Mouse (Mus musculus): ENCODE measurements around the gene Tmem206. TPM values are rescaled to one million over a fixed set of nuclear protein-coding genes. Genes with fewer than 3 reads are reported as not detected.

Gene Tmem206
- polyA plus RNA-seq, 1 experiment from 2014 or later = 26.4 TPM

DNA sequence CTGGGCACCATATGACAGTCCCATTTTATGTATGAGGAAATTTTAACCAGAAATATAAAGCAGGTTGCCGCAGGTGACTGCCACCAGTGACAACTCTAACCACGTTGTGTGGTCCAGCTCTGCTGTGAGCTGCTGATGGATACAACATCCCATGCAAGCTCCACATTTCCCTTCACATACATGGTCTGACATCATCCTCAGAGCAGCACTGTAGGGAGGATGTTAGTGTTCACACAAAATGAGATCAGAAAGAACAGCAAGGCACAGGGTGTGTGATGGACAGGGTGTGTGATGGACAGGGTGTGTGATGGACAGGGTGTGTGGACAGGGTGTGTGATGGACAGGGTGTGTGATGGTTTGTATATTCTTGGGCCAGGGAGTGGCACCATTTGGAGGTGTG, 32.7 kb upstream of the Tmem206 start:
- Histone ChIP-seq H3K4me1 (ENCODE audit: insufficient read depth, low read length) (no peaks in the 10 kb centered on the region), H3K4me3 (ENCODE audit: low read length) (no peak overlapping the region), H3K9ac (replicated peaks; ENCODE audit: low read length) (no peak overlapping the region), H3K9me3 (ENCODE audit: low read length) (no peaks in the 10 kb centered on the region), H3K36me3 (ENCODE audit: insufficient read depth, low read length) (no peaks in the 10 kb centered on the region), H3K4me2 (replicated peaks; ENCODE audit: low read depth, low read length) (no peak overlapping the region), H3K27ac (ENCODE audit: low read length) (no peak overlapping the region), H3K27me3 (ENCODE audit: insufficient read depth, low read length) (no peaks in the 10 kb centered on the region)
- 78% methylated on average over 2 of the region's 2 CpGs for WGBS
- ATAC-seq (ENCODE audit: low FRiP score, low TSS enrichment) = no peak

- 33% methylated on average over 9 of the region's 9 CpGs for WGBS
- Histone ChIP-seq H3K27me3 (ENCODE audit: insufficient read depth, low read length) (no peaks in the 10 kb centered on the region), H3K4me3 (ENCODE audit: low read length) (no peak overlapping the region), H3K27ac (ENCODE audit: low read length) (no peak overlapping the region), H3K9ac (replicated peaks; ENCODE audit: low read length) (no peak overlapping the region), H3K36me3 (ENCODE audit: insufficient read depth, low read length) (no peaks in the 10 kb centered on the region), H3K4me2 (replicated peaks; ENCODE audit: low read depth, low read length) (no peak overlapping the region), H3K4me1 (ENCODE audit: insufficient read depth, low read length) (no peaks in the 10 kb centered on the region), H3K9me3 (ENCODE audit: low read length) (no peaks in the 10 kb centered on the region)
- peak; percentile 30; the same call in 1 of the 2 replicates for ATAC-seq (ENCODE audit: low FRiP score, low TSS enrichment)
These were observed 31.5 kb upstream of the Tmem206 start for GRCm38 (mm10) chr1:191293996-191294795.

- Histone ChIP-seq H3K9ac (replicated peaks; ENCODE audit: low read length) (no peak overlapping the region), H3K9me3 (ENCODE audit: low read length) (no peaks in the 10 kb centered on the region), H3K36me3 (ENCODE audit: insufficient read depth, low read length) (no peaks in the 10 kb centered on the region), H3K4me3 (ENCODE audit: low read length) (no peak overlapping the region), H3K4me1 (ENCODE audit: insufficient read depth, low read length) (no peaks in the 10 kb centered on the region), H3K4me2 (replicated peaks; ENCODE audit: low read depth, low read length) (no peak overlapping the region), H3K27me3 (ENCODE audit: insufficient read depth, low read length) (no peaks in the 10 kb centered on the region), H3K27ac (ENCODE audit: low read length) (no peak overlapping the region)
- WGBS = 34% methylated on average over 3 of the region's 3 CpGs
- ATAC-seq (ENCODE audit: low FRiP score, low TSS enrichment) = no peak
These were observed 29.9 kb upstream of the Tmem206 start for GRCm38 (mm10) chr1:191295784-191296183.

- Histone ChIP-seq H3K27ac (ENCODE audit: low read length) (no peak overlapping the region), H3K9ac (replicated peaks; ENCODE audit: low read length) (no peak overlapping the region), H3K4me1 (ENCODE audit: insufficient read depth, low read length) (no peaks in the 10 kb centered on the region), H3K4me3 (ENCODE audit: low read length) (no peak overlapping the region), H3K4me2 (replicated peaks; ENCODE audit: low read depth, low read length) (no peak overlapping the region), H3K27me3 (ENCODE audit: insufficient read depth, low read length) (no peaks in the 10 kb centered on the region), H3K36me3 (ENCODE audit: insufficient read depth, low read length) (no peaks in the 10 kb centered on the region), H3K9me3 (ENCODE audit: low read length) (no peaks in the 10 kb centered on the region)
- WGBS = 75% methylated on average over 5 of the region's 5 CpGs
- no peak for ATAC-seq (ENCODE audit: low FRiP score, low TSS enrichment)
These were observed 29.3 kb upstream of the Tmem206 start for GRCm38 (mm10) chr1:191296445-191296844.

- H3K4me3 ChIP-seq (ENCODE audit: low read length) = no peak overlapping the region
- no peak overlapping the region for H3K9ac ChIP-seq (replicated peaks; ENCODE audit: low read length)
- ATAC-seq (ENCODE audit: low FRiP score, low TSS enrichment) = no peak
- H3K4me2 ChIP-seq (replicated peaks; ENCODE audit: low read depth, low read length) = no peak overlapping the region
- H3K4me1 ChIP-seq (ENCODE audit: insufficient read depth, low read length) = no peaks in the 10 kb centered on the region
- H3K27ac ChIP-seq (ENCODE audit: low read length) = no peak overlapping the region
- no peaks in the 10 kb centered on the region for H3K9me3 ChIP-seq (ENCODE audit: low read length)
- 85% methylated on average over 4 of the region's 4 CpGs for WGBS
- no peaks in the 10 kb centered on the region for H3K27me3 ChIP-seq (ENCODE audit: insufficient read depth, low read length)
- H3K36me3 ChIP-seq (ENCODE audit: insufficient read depth, low read length) = no peaks in the 10 kb centered on the region
These were observed 27.4 kb upstream of the Tmem206 start for GRCm38 (mm10) chr1:191298304-191298703.

DNA sequence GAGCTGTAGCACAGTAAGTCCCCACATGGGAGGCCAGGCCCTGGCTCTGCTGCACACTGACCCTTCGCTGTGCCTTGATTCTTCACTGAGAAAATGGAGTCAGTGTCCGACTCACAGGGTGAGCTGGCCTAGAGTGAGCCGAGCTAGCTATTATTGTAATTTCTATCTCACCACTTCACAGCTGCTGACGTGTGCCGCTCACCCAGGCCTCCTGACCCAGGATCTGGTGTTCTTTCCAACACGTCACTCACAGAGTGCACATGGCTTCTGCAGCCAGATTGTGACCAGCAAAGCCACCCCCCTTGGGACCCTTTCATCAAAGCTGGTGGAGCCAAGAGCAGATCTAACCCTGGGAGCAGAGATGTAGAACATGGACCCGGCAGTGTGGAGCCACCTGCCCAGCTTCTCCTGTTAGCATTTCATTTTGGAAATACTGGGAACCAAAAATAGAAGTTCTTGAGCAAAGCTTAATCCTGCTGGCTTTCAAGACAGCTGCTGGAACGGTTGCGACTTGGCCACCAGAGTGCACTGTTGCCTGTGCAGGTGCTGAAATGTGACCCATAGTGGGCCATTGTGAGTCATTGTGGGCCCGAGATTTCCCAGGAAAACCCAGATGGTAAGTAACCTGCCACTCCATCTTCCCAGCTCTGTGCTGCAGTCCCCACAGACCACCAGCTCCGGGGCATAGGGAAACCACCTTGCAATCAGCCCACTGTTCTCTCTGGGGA, 26.3 kb upstream of the Tmem206 start:
- H3K4me2 ChIP-seq (replicated peaks; ENCODE audit: low read depth, low read length) = no peak overlapping the region
- 51% methylated on average over 11 of the region's 11 CpGs for WGBS
- no peaks in the 10 kb centered on the region for H3K36me3 ChIP-seq (ENCODE audit: insufficient read depth, low read length)
- no peaks in the 10 kb centered on the region for H3K4me1 ChIP-seq (ENCODE audit: insufficient read depth, low read length)
- no peaks in the 10 kb centered on the region for H3K27me3 ChIP-seq (ENCODE audit: insufficient read depth, low read length)
- no peak overlapping the region for H3K4me3 ChIP-seq (ENCODE audit: low read length)
- ATAC-seq (ENCODE audit: low FRiP score, low TSS enrichment) = no peak
- no peaks in the 10 kb centered on the region for H3K9me3 ChIP-seq (ENCODE audit: low read length)
- no peak overlapping the region for H3K9ac ChIP-seq (replicated peaks; ENCODE audit: low read length)
- H3K27ac ChIP-seq (ENCODE audit: low read length) = no peak overlapping the region

DNA sequence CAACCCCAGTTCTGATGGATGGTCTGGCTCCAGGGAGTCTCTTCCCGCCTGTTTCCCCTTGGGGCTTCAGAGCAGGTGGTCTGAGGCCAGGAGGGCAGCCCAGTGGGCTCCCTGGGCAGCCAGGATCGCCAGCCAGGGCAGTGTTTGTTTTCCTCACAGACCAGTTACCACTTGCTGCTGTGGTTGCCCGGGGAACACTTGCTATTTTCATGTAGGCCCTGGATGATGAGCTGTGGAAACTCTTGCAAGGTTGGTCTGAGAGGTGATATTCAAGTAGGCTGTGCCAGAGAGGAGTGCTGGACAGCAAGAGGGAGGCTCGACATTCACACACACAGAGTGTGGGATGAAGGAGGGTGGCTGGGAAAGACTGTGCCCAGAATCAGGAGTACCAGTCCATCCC, 23.8 kb upstream of the Tmem206 start:
- H3K27ac ChIP-seq (ENCODE audit: low read length) = no peak overlapping the region
- ATAC-seq (ENCODE audit: low FRiP score, low TSS enrichment) = no peak
- H3K36me3 ChIP-seq (ENCODE audit: insufficient read depth, low read length) = no peaks in the 10 kb centered on the region
- H3K4me3 ChIP-seq (ENCODE audit: low read length) = no peak overlapping the region
- no peaks in the 10 kb centered on the region for H3K27me3 ChIP-seq (ENCODE audit: insufficient read depth, low read length)
- WGBS = 32% methylated on average over 4 of the region's 4 CpGs
- no peak overlapping the region for H3K4me2 ChIP-seq (replicated peaks; ENCODE audit: low read depth, low read length)
- H3K4me1 ChIP-seq (ENCODE audit: insufficient read depth, low read length) = no peaks in the 10 kb centered on the region
- H3K9me3 ChIP-seq (ENCODE audit: low read length) = no peaks in the 10 kb centered on the region
- H3K9ac ChIP-seq (replicated peaks; ENCODE audit: low read length) = no peak overlapping the region

DNA sequence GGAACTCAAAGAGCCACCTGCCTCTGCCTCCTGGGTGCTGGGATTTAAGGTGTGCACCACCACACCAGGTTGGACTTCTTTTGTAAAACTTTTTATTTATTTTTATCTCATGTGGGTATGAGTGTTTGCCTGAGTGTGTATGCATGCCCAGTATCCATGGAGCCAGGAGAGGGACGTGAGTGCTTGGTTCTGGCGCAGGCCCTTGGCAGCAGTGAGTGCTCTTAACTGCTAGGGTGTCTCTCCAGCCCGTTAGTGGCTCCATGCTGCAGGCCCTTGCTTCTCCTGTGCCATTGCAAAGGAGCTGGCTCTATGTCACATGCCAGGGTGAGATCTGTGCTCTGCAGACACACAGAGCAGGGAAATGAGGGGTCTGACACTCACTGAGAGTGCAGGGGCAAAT, 22.0 kb upstream of the Tmem206 start:
- H3K9me3 ChIP-seq (ENCODE audit: low read length) = 0 out of 2 replicates have a peak, but pooled peaks cover 2% of the 10 kb centered on the region
- no peak for ATAC-seq (ENCODE audit: low FRiP score, low TSS enrichment)
- H3K27me3 ChIP-seq (ENCODE audit: insufficient read depth, low read length) = no peaks in the 10 kb centered on the region
- no peak overlapping the region for H3K9ac ChIP-seq (replicated peaks; ENCODE audit: low read length)
- WGBS = 83% methylated on average over 3 of the region's 3 CpGs
- no peak overlapping the region for H3K4me2 ChIP-seq (replicated peaks; ENCODE audit: low read depth, low read length)
- no peaks in the 10 kb centered on the region for H3K4me1 ChIP-seq (ENCODE audit: insufficient read depth, low read length)
- no peak overlapping the region for H3K27ac ChIP-seq (ENCODE audit: low read length)
- no peak overlapping the region for H3K4me3 ChIP-seq (ENCODE audit: low read length)
- peaks cover 11% of the 10 kb centered on the region for H3K36me3 ChIP-seq (ENCODE audit: insufficient read depth, low read length)

DNA sequence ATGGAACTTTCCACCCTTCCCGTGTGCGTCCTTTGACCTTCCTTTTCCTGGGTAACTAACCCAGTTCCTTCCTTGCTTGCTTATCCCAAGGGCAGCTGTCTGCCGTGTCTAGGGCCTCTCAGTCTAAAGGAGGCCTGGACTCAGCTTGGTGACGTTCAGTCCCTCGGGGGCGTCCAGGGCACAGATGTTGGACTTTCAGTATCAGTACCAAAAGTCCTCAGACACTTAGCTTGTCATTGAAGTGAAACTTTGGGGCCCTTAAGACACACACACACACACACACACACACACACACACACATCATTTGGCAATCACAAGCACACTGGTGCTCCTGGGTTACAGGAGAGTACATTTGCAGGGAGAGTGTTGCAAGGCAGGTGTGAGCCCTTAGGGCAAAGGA, 21.5 kb upstream of the Tmem206 start:
- no peak overlapping the region for H3K9ac ChIP-seq (replicated peaks; ENCODE audit: low read length)
- ATAC-seq (ENCODE audit: low FRiP score, low TSS enrichment) = no peak
- no peaks in the 10 kb centered on the region for H3K4me1 ChIP-seq (ENCODE audit: insufficient read depth, low read length)
- no peaks in the 10 kb centered on the region for H3K27me3 ChIP-seq (ENCODE audit: insufficient read depth, low read length)
- H3K4me2 ChIP-seq (replicated peaks; ENCODE audit: low read depth, low read length) = no peak overlapping the region
- 0 out of 2 replicates have a peak, but pooled peaks cover 2% of the 10 kb centered on the region for H3K9me3 ChIP-seq (ENCODE audit: low read length)
- no peak overlapping the region for H3K4me3 ChIP-seq (ENCODE audit: low read length)
- no peak overlapping the region for H3K27ac ChIP-seq (ENCODE audit: low read length)
- WGBS = 72% methylated on average over 6 of the region's 6 CpGs
- peaks cover 11% of the 10 kb centered on the region for H3K36me3 ChIP-seq (ENCODE audit: insufficient read depth, low read length)

DNA sequence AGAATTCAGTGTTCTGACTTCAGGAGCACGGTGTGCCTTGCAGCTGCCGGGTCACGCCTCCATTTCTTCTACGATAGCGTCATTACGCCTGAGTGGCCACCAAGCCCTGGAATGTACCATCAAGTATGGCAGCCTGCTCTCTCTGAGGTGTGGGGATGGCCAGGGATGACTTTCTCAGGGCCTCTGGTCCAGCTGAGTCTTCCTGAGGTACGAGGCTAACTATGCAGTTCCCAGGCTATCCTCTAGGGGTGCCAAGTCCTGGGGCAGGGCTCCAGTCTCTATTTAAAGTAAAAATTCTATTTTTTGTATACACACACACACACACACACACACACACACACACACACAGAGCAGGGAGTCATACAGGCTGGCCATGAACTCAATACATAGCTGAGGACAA, 20.1 kb upstream of the Tmem206 start:
- Histone ChIP-seq H3K4me2 (replicated peaks; ENCODE audit: low read depth, low read length) (no peak overlapping the region), H3K9me3 (ENCODE audit: low read length) (0 out of 2 replicates have a peak, but pooled peaks cover 2% of the 10 kb centered on the region), H3K4me3 (ENCODE audit: low read length) (no peak overlapping the region), H3K27ac (ENCODE audit: low read length) (no peak overlapping the region), H3K36me3 (ENCODE audit: insufficient read depth, low read length) (peaks cover 11% of the 10 kb centered on the region), H3K4me1 (ENCODE audit: insufficient read depth, low read length) (no peaks in the 10 kb centered on the region), H3K27me3 (ENCODE audit: insufficient read depth, low read length) (no peaks in the 10 kb centered on the region), H3K9ac (replicated peaks; ENCODE audit: low read length) (no peak overlapping the region)
- WGBS = 66% methylated on average over 7 of the region's 7 CpGs
- no peak for ATAC-seq (ENCODE audit: low FRiP score, low TSS enrichment)
